Mouse (Mus musculus) left cerebral cortex, adult 9 months (tissue): Measurements from ENCODE around the gene Vat1l.

Source experiments
- DNase-seq, 2 experiments: peaks; one replicate each; pipeline ENCODE4 v3.0.0; 2022; ENCODE audit warnings: low spot score in 2 of 2

Gene Vat1l

GRCm38 (mm10) chr8:114298253-114298652, 92.8 kb downstream of the Vat1l start:
- no peak for DNase-seq

- DNase-seq = no peak
Measured at GRCm38 (mm10) chr8:114300072-114300471, 94.7 kb downstream of the Vat1l start.

- DNase-seq = no peak
Measured at GRCm38 (mm10) chr8:114306296-114306695, 100.9 kb downstream of the Vat1l start.

GRCm38 (mm10) chr8:114314669-114315325, 109.4 kb downstream of the Vat1l start:
- DNase-seq = no peak

GRCm38 (mm10) chr8:114318161-114318560, 112.7 kb downstream of the Vat1l start:
- no peak for DNase-seq

GRCm38 (mm10) chr8:114322096-114322495, 116.7 kb downstream of the Vat1l start:
- DNase-seq = no peak

- no peak for DNase-seq
Measured at GRCm38 (mm10) chr8:114331928-114332327, 126.5 kb downstream of the Vat1l start.

GRCm38 (mm10) chr8:114332949-114333348, 127.5 kb downstream of the Vat1l start:
- no peak for DNase-seq

- DNase-seq = no peak
Measured at GRCm38 (mm10) chr8:114335721-114336120, 130.3 kb downstream of the Vat1l start.

GRCm38 (mm10) chr8:114342276-114342675, 136.9 kb downstream of the Vat1l start:
- DNase-seq = no peak

- no peak for DNase-seq
Measured at GRCm38 (mm10) chr8:114344789-114345188, 139.4 kb downstream of the Vat1l start.

GRCm38 (mm10) chr8:114346045-114346444, 140.6 kb downstream of the Vat1l start:
- DNase-seq = peak; percentile 25 to 39

GRCm38 (mm10) chr8:114351643-114352427, 146.4 kb downstream of the Vat1l start:
- DNase-seq = peak; percentile 54 to 60

- DNase-seq = no peak
Measured at GRCm38 (mm10) chr8:114360506-114360905, 155.1 kb downstream of the Vat1l start.

GRCm38 (mm10) chr8:114363167-114363566, 157.8 kb downstream of the Vat1l start:
- DNase-seq = no peak

- DNase-seq = no peak
Measured at GRCm38 (mm10) chr8:114363656-114364055, 158.2 kb downstream of the Vat1l start.

- peak in 1 of 2 experiments; percentile 85 for DNase-seq
Measured at GRCm38 (mm10) chr8:114369038-114369976, 163.9 kb downstream of the Vat1l start.

GRCm38 (mm10) chr8:114374390-114374789, 169.0 kb downstream of the Vat1l start:
- no peak for DNase-seq

- no peak for DNase-seq
Measured at GRCm38 (mm10) chr8:114384189-114384588, 178.8 kb downstream of the Vat1l start.

- DNase-seq = no peak
Measured at GRCm38 (mm10) chr8:114387494-114387893, 182.1 kb downstream of the Vat1l start.

GRCm38 (mm10) chr8:114390465-114391254, 185.2 kb downstream of the Vat1l start:
- DNase-seq = no peak
